Mouse (Mus musculus) heart, postnatal 0 days (tissue): ENCODE results near the gene Megf9.

Source experiments
- CTCF ChIP-seq: IDR thresholded peaks from 2 replicates; pipeline ENCODE4 v1.5.1; 2016; ENCODE audit warnings: antibody characterized with exemption, control low read depth, low read depth
- EP300 ChIP-seq: IDR thresholded peaks from 2 replicates; pipeline ENCODE4 v1.6.1; 2016; ENCODE audit warnings: antibody characterized with exemption, low read depth

DNA sequence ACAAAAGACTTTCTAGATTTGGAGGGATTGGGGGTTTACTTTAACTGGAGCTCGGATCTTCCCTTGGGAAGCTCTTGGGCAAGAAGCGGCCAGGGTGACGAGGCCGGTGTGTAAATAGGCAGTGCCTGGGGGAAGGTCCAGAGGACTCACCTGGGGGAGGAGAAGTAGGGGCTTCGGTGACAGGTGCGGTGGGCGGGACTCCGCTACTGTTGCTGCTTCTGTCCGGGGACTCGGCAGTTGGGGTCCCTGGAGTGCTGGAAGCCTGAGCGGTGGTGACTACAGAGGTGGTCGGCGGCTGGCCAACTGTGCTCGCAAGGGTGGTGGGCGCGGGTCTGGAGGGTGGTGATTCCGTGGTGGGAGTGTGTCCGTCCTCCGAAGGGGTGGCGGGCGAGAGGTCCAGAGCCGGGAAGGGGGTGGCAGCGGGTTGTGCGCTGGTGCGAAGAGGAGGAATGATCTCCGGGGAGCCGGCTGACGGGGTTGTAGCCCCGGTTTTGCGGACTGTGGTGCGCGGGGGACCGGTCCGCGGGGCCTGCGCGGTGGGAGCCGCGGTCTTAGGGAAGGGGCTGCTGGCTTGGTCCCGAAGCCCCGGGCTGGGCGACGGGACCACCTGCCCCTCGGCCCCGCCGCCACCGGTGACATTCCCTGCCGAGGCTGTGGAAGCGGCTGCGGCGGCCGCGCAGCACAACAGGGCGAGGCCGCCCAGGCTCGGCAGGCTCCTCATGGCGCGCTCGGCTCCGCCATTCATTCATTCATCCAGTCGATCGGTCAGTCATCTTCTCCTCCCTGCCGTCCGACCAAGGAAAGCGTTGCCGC is 511 bp downstream of the Megf9 start:
- TF ChIP-seq CTCF = no peak
- TF ChIP-seq EP300 = no peak
